Mouse (Mus musculus) ES-E14 (cell line): ENCODE results near the gene Gm21985. TPM values are rescaled to one million over a fixed set of nuclear protein-coding genes. Genes with fewer than 3 reads are reported as not detected.
A peak's percentile ranks its signal among the peaks of the same experiment; 100 is the strongest.

Source experiments
- DNase-seq: peaks from one replicate; pipeline ENCODE4 v3.0.0-alpha.2; 2013; ENCODE audit warnings: low read depth, low spot score
- H3K27ac ChIP-seq: 2 replicates; pipeline ENCODE4 v1.5.1; 2012; ENCODE audit warnings: low read depth, mild to moderate bottlenecking, low read length, moderate library complexity, mixed read lengths; ENCODE audit not compliant: poor library complexity, insufficient read depth, severe bottlenecking
- H3K36me3 ChIP-seq: 2 replicates; pipeline ENCODE4 v1.6.1; 2012; ENCODE audit warnings: mild to moderate bottlenecking, low read length, moderate library complexity, mixed read lengths; ENCODE audit not compliant: control insufficient read depth, poor library complexity, insufficient read depth, severe bottlenecking
- H3K4me1 ChIP-seq, 2 experiments: fragments of 150-350 bp in 1 of 2; sonication (generic) in 1 of 2; 2 replicates each; pipeline ENCODE4 v1.6.1; 2012; ENCODE audit warnings: low read length in 2 of 2, mild to moderate bottlenecking in 1 of 2, mixed read lengths in 1 of 2; ENCODE audit not compliant: control insufficient read depth in 2 of 2, insufficient read depth in 2 of 2, poor library complexity in 1 of 2
- H3K4me3 ChIP-seq, 2 experiments: fragments of 150-350 bp in 1 of 2; sonication (generic) in 1 of 2; 2 replicates each; pipeline ENCODE4 v1.5.1; 2012; ENCODE audit warnings: low read length in 2 of 2, low read depth in 1 of 2, mild to moderate bottlenecking in 1 of 2, mixed read lengths in 1 of 2; ENCODE audit not compliant: insufficient read depth in 1 of 2, poor library complexity in 1 of 2, severe bottlenecking in 1 of 2
- H3K9ac ChIP-seq: 2 replicates; pipeline ENCODE4 v1.6.1; 2012; ENCODE audit warnings: low read depth, mild to moderate bottlenecking, low read length, mixed read lengths; ENCODE audit not compliant: poor library complexity, insufficient read depth, severe bottlenecking
- H3K9me3 ChIP-seq: fragments of 150-350 bp; sonication (generic); 2 replicates; pipeline ENCODE4 v1.6.1; 2012; ENCODE audit warnings: low read depth, mild to moderate bottlenecking, low read length; ENCODE audit not compliant: control insufficient read depth, insufficient read depth
- CHD2 ChIP-seq: IDR thresholded peaks from 2 replicates; pipeline ENCODE4 v1.6.1; 2014; ENCODE audit warnings: mild to moderate bottlenecking, low read depth, low read length, inconsistent platforms
- HCFC1 ChIP-seq: IDR thresholded peaks from 2 replicates; pipeline ENCODE4 v1.6.1; 2012; ENCODE audit warnings: low read length, inconsistent platforms, borderline replicate concordance; ENCODE audit not compliant: insufficient read depth
- MAFK ChIP-seq: IDR thresholded peaks from 2 replicates; pipeline ENCODE4 v1.6.1; 2014; ENCODE audit warnings: mild to moderate bottlenecking, low read depth, low read length, inconsistent platforms; ENCODE audit not compliant: insufficient read depth
- ZC3H11A ChIP-seq: IDR thresholded peaks from 2 replicates; pipeline ENCODE4 v1.6.1; 2012; ENCODE audit warnings: low read depth, mild to moderate bottlenecking, inconsistent platforms, low read length, borderline replicate concordance
- ZNF384 ChIP-seq: IDR thresholded peaks from 2 replicates; pipeline ENCODE4 v1.6.1; 2012; ENCODE audit warnings: low read depth, low read length, inconsistent platforms
- in situ Hi-C, 2 experiments: fragments of 600-800 bp; cut with MboI; formaldehyde crosslinking; loops; one replicate each; pipeline ENCODE4 v1.15.1; 2025; ENCODE audit warnings: low sequenced_read_pairs in 2 of 2, inconsistent platforms in 1 of 2; ENCODE audit not compliant: unreplicated experiment in 2 of 2
- total RNA-seq: library from RNA; depleted of rRNA; stranded (reverse); fragments of 300-350 nt; gene quantifications from 2 replicates; pipeline ENCODE4 v1.2.3, GENCODE M21; 2012

Gm21985 gene
- total RNA-seq, 1 experiment, result 0.98 TPM

- H3K36me3 ChIP-seq, result no peaks in the 10 kb centered on the region
- in situ Hi-C loops, result no loop called here
- no peaks in the 10 kb centered on the region for H3K9me3 ChIP-seq
- no peak for DNase-seq
- no peak overlapping the region for H3K9ac ChIP-seq
- peaks cover 0 to 7% of the 10 kb centered on the region in 2 experiments; a peak in 2 of 4 replicates for H3K4me1 ChIP-seq
- no peak overlapping the region for H3K4me3 ChIP-seq
- H3K27ac ChIP-seq, result no peak overlapping the region
- TF ChIP-seq ZNF384 (no peak), HCFC1 (no peak), MAFK (no peak), ZC3H11A (no peak), CHD2 (no peak)
These were observed 103.8 kb downstream of the Gm21985 start for GRCm38 (mm10) chr2:112369941-112370340.

GRCm38 (mm10) chr2:112373141-112373540, 107.0 kb downstream of the Gm21985 start:
- no peak overlapping the region for H3K9ac ChIP-seq
- TF ChIP-seq HCFC1 (no peak), MAFK (no peak), ZNF384 (no peak)
- no peak for DNase-seq
- H3K27ac ChIP-seq, result no peak overlapping the region
- H3K4me1 ChIP-seq, result peaks cover 4% of the 10 kb centered on the region in 2 experiments; a peak in 3 of 4 replicates
- no peak overlapping the region for H3K4me3 ChIP-seq
- H3K36me3 ChIP-seq, result no peaks in the 10 kb centered on the region
- no peaks in the 10 kb centered on the region for H3K9me3 ChIP-seq
- in situ Hi-C loops, result no loop called here

- no peak overlapping the region for H3K4me3 ChIP-seq
- H3K36me3 ChIP-seq, result no peaks in the 10 kb centered on the region
- no peak overlapping the region for H3K9ac ChIP-seq
- H3K27ac ChIP-seq, result no peak overlapping the region
- H3K4me1 ChIP-seq, result peaks cover 0 to 4% of the 10 kb centered on the region in 2 experiments; a peak in 2 of 4 replicates
- in situ Hi-C loops, result no loop called here
- H3K9me3 ChIP-seq, result no peaks in the 10 kb centered on the region
- DNase-seq, result no peak
- TF ChIP-seq MAFK (no peak), CHD2 (no peak), ZNF384 (no peak), HCFC1 (no peak), ZC3H11A (no peak)
These were observed 108.5 kb downstream of the Gm21985 start for GRCm38 (mm10) chr2:112374610-112375009.

- peak; percentile 83 for DNase-seq
- peaks cover 0 to 6% of the 10 kb centered on the region in 2 experiments; a peak in 2 of 4 replicates for H3K4me1 ChIP-seq
- no peak for TF ChIP-seq ZNF384
- peak; percentile 51; the same call in 1 of the 2 replicates for TF ChIP-seq ZC3H11A
- no peak for TF ChIP-seq CHD2
- TF ChIP-seq MAFK, result no peak
- TF ChIP-seq HCFC1, result peak; percentile 51; the same call in 1 of the 2 replicates
- H3K9me3 ChIP-seq, result no peaks in the 10 kb centered on the region
- H3K4me3 ChIP-seq, result peak within 1 kb of the TSS; percentile 94 to 99
- H3K27ac ChIP-seq, result peak within 1 kb of the TSS; percentile 95
- H3K9ac ChIP-seq, result peak within 1 kb of the TSS; percentile 97
- in situ Hi-C loops, result no loop called here
- H3K36me3 ChIP-seq, result no peaks in the 10 kb centered on the region
These were observed 113.1 kb downstream of the Gm21985 start, which contains the start of gene Katnbl1 for GRCm38 (mm10) chr2:112378973-112379898. Katnbl1 (plus strand) TSS chr2:112379211.
